Mouse (Mus musculus) heart, embryonic 11.5 days (tissue): Measurements from ENCODE around the gene Grid1. TPM values are rescaled to one million over a fixed set of nuclear protein-coding genes. Genes with fewer than 3 reads are reported as not detected.

ENCODE experiments used
- ATAC-seq: fragments of 200-750 bp; cut with Nextera tagmentation; replicated peaks from 2 replicates; pipeline ENCODE4 v1.8.0; 2017; ENCODE audit warnings: moderate library complexity; ENCODE audit not compliant: insufficient number of reproducible peaks, low FRiP score, low TSS enrichment
- H3K27ac ChIP-seq: fragments of 300-500 bp; sonication (generic); 2 replicates; pipeline ENCODE4 v1.5.1; 2014; ENCODE audit warnings: mild to moderate bottlenecking, low read depth, low read length
- H3K27me3 ChIP-seq: fragments of 300-500 bp; sonication (generic); 2 replicates; pipeline ENCODE4 v1.6.1; 2014; ENCODE audit warnings: mild to moderate bottlenecking, low read length, mixed read lengths; ENCODE audit not compliant: control insufficient read depth, insufficient read depth
- H3K36me3 ChIP-seq: fragments of 300-500 bp; sonication (generic); 2 replicates; pipeline ENCODE4 v1.6.1; 2014; ENCODE audit warnings: mild to moderate bottlenecking, low read length, moderate library complexity, mixed read lengths; ENCODE audit not compliant: control insufficient read depth, insufficient read depth
- H3K4me1 ChIP-seq: fragments of 300-500 bp; sonication (generic); 2 replicates; pipeline ENCODE4 v1.6.1; 2014; ENCODE audit warnings: low read length; ENCODE audit not compliant: control insufficient read depth, insufficient read depth
- H3K4me2 ChIP-seq: fragments of 300-500 bp; sonication (generic); 2 replicates; pipeline ENCODE4 v1.6.1; 2014; ENCODE audit warnings: mild to moderate bottlenecking, moderate library complexity
- H3K4me3 ChIP-seq: fragments of 300-500 bp; sonication (generic); 2 replicates; pipeline ENCODE4 v1.5.1; 2014; ENCODE audit warnings: low read depth, low read length
- H3K9ac ChIP-seq: fragments of 300-500 bp; sonication (generic); 2 replicates; pipeline ENCODE4 v1.6.1; 2014; ENCODE audit warnings: mild to moderate bottlenecking, low read depth, low read length, moderate library complexity
- H3K9me3 ChIP-seq: fragments of 300-500 bp; sonication (generic); replicated peaks from 2 replicates; pipeline ENCODE4 v1.6.1; 2016; ENCODE audit warnings: low read length; ENCODE audit not compliant: control insufficient read depth
- WGBS: fragments of 180-500 bp; shearing (Covaris S2); extraction: QIAGEN DNeasy Blood & Tissue Kit; methylation state at CpG from one replicate; pipeline ENCODE4 v1.1.7; 2014; ENCODE audit not compliant: insufficient replicate concordance; 5-methylcytosine and 5-hydroxymethylcytosine counted together
- polyA plus RNA-seq: library from polyadenylated mRNA; unstranded; fragments of >200 nt; fragmentation: Nextera tagmentation; extraction: Ambion mirVana; gene quantifications from 2 replicates; pipeline ENCODE4 v1.2.1, GENCODE M21; 2014

The Grid1 gene
- polyA plus RNA-seq, 1 experiment from 2014 or later: 0.57 TPM

- Histone ChIP-seq H3K4me2 (no peak overlapping the region), H3K9ac (no peak overlapping the region), H3K4me3 (no peak overlapping the region), H3K27me3 (no peaks in the 10 kb centered on the region), H3K36me3 (no peaks in the 10 kb centered on the region), H3K27ac (no peak overlapping the region), H3K9me3 (no peaks in the 10 kb centered on the region), H3K4me1 (no peaks in the 10 kb centered on the region)
- ATAC-seq: no peak
- 82% methylated on average over 1 of the region's 1 CpGs for WGBS
Measured at GRCm38 (mm10) chr14:35079954-35080353, 260.0 kb downstream of the Grid1 start.

DNA sequence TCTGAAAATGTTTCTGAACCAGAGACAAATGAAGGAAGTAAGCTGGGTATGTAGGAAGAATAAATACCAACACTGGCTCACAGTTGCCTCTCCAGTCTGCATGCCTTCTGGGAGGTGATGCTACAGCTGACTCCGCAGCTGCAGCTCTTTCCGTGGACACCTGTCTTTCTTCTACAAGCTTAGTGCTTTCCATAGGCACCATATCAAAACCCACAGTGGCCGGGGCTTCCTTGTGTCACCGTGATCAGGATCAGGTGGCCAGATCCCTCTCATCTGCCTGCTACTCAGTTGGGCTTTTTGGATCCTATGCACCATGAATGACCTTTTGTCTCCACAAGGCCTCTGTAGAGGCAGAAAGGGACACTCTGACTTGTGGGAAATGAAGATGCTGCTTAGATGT lies 272.7 kb downstream of the Grid1 start:
- WGBS: 87% methylated on average over 4 of the region's 4 CpGs
- no peaks in the 10 kb centered on the region for H3K36me3 ChIP-seq

GRCm38 (mm10) chr14:35093561-35094186 lies 273.8 kb downstream of the Grid1 start:
- no peak for ATAC-seq
- H3K4me2 ChIP-seq: no peak overlapping the region
- no peaks in the 10 kb centered on the region for H3K9me3 ChIP-seq

More for the DNA sequence above, 272.7 kb downstream of the Grid1 start:
- Histone ChIP-seq H3K9ac (no peak overlapping the region), H3K9me3 (no peaks in the 10 kb centered on the region), H3K27ac (no peak overlapping the region), H3K4me3 (no peak overlapping the region), H3K4me1 (no peaks in the 10 kb centered on the region), H3K27me3 (peaks cover 5% of the 10 kb centered on the region), H3K4me2 (no peak overlapping the region)
- no peak for ATAC-seq

DNA sequence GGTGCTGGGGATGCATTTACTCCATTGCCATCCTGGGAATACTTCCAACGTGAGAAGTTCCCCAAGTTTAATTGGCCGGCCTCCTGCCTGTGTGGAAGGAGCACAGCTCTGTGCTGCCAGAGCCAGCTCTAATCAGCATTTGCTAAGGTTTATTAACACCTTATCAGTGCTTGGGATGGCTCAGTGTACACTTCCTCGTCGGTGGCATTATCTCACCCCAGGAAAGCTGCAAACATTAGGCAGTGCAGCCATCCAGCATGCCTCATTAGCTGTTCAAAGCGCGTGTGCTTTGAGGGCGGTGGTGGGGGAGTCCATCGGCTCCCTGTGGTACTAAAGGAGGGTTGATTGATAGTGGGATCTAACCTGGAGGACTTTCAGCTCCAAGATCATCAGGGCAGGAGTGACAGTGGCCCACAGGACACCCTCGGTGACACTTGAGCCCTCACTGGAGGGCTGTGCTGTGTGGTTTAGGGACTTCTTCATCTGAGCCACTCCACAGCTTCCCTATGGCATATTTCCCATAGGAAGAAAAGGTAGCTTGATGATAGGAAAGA lies 275.7 kb downstream of the Grid1 start:
- Histone ChIP-seq H3K4me3 (no peak overlapping the region), H3K9ac (no peak overlapping the region), H3K4me1 (no peaks in the 10 kb centered on the region), H3K4me2 (no peak overlapping the region), H3K36me3 (no peaks in the 10 kb centered on the region), H3K27ac (no peak overlapping the region), H3K27me3 (peaks cover 5% of the 10 kb centered on the region), H3K9me3 (no peaks in the 10 kb centered on the region)
- 27% methylated on average over 9 of the region's 9 CpGs for WGBS
- no peak; the same call in 1 of the 2 replicates for ATAC-seq

More at GRCm38 (mm10) chr14:35093561-35094186, 273.8 kb downstream of the Grid1 start:
- H3K27me3 ChIP-seq: peaks cover 5% of the 10 kb centered on the region
- H3K4me3 ChIP-seq: no peak overlapping the region
- H3K4me1 ChIP-seq: no peaks in the 10 kb centered on the region
- no peak overlapping the region for H3K9ac ChIP-seq
- no peaks in the 10 kb centered on the region for H3K36me3 ChIP-seq
- H3K27ac ChIP-seq: no peak overlapping the region
- WGBS: 58% methylated on average over 6 of the region's 6 CpGs

- H3K27me3 ChIP-seq: peaks cover 5% of the 10 kb centered on the region
- no peaks in the 10 kb centered on the region for H3K9me3 ChIP-seq
- H3K4me1 ChIP-seq: no peaks in the 10 kb centered on the region
- WGBS: 41% methylated on average over 4 of the region's 4 CpGs
- no peak overlapping the region for H3K4me3 ChIP-seq
- no peaks in the 10 kb centered on the region for H3K36me3 ChIP-seq
- no peak overlapping the region for H3K4me2 ChIP-seq
- ATAC-seq: no peak; the same call in 1 of the 2 replicates
- H3K9ac ChIP-seq: no peak overlapping the region
- no peak overlapping the region for H3K27ac ChIP-seq
Measured at GRCm38 (mm10) chr14:35096085-35096484, 276.2 kb downstream of the Grid1 start.

DNA sequence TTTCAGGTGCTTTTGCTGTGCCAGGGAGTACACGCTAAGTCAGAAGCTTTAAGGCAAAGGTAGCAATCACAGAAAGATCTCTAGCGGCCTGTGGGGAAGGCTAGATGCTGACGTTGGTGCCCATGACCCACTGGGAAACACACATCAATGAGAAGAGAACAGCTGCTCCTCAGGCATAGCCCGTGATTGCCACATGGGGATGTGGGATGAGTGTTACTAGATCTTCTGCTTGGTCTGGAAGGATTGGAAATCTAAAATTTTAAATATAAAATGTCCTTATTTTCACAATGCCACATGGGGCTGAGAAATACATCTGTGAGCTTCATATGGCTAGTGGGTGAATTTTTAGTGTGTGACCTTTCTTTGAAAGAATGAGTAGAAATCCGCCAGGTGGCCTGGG lies 277.3 kb downstream of the Grid1 start:
- no peak overlapping the region for H3K9ac ChIP-seq
- ATAC-seq: no peak
- H3K4me2 ChIP-seq: no peak overlapping the region
- peaks cover 3% of the 10 kb centered on the region; the same call in 1 of the 2 replicates for H3K27me3 ChIP-seq
- no peaks in the 10 kb centered on the region for H3K4me1 ChIP-seq
- 83% methylated on average over 5 of the region's 5 CpGs for WGBS
- H3K4me3 ChIP-seq: no peak overlapping the region
- no peak overlapping the region for H3K27ac ChIP-seq
- H3K9me3 ChIP-seq: no peaks in the 10 kb centered on the region
- H3K36me3 ChIP-seq: no peaks in the 10 kb centered on the region

- no peak for ATAC-seq
- H3K36me3 ChIP-seq: no peaks in the 10 kb centered on the region
Measured at GRCm38 (mm10) chr14:35103639-35104210, 283.8 kb downstream of the Grid1 start.

GRCm38 (mm10) chr14:35107596-35107995 lies 287.7 kb downstream of the Grid1 start:
- no peaks in the 10 kb centered on the region for H3K27me3 ChIP-seq
- no peaks in the 10 kb centered on the region for H3K36me3 ChIP-seq
- no peak overlapping the region for H3K4me2 ChIP-seq
- no peak overlapping the region for H3K27ac ChIP-seq
- no peaks in the 10 kb centered on the region for H3K9me3 ChIP-seq
- WGBS: 74% methylated on average over 3 of the region's 3 CpGs
- ATAC-seq: no peak
- H3K9ac ChIP-seq: no peak overlapping the region
- no peak overlapping the region for H3K4me3 ChIP-seq
- H3K4me1 ChIP-seq: peaks cover 4% of the 10 kb centered on the region; the same call in 1 of the 2 replicates

More at GRCm38 (mm10) chr14:35103639-35104210, 283.8 kb downstream of the Grid1 start:
- H3K4me2 ChIP-seq: no peak overlapping the region
- no peak overlapping the region for H3K4me3 ChIP-seq
- 77% methylated on average over 5 of the region's 5 CpGs for WGBS
- H3K27ac ChIP-seq: no peak overlapping the region
- no peaks in the 10 kb centered on the region for H3K27me3 ChIP-seq
- H3K9ac ChIP-seq: no peak overlapping the region
- H3K9me3 ChIP-seq: no peaks in the 10 kb centered on the region
- H3K4me1 ChIP-seq: peaks cover 4% of the 10 kb centered on the region; the same call in 1 of the 2 replicates
